Mouse (Mus musculus) MEL (cell line): Measurements from ENCODE around the gene Kcnj1.

Experiments
- CTCF ChIP-seq, 3 experiments: IDR thresholded peaks in 2 of 3; conservative IDR thresholded peaks in 1 of 3; 2 replicates each; pipeline ENCODE4 v1.5.1; 2011 to 2012; ENCODE audit warnings: low read length in 3 of 3, low read depth in 2 of 3, mild to moderate bottlenecking in 2 of 3, improper control_type of control experiment in 1 of 3, inconsistent platforms in 1 of 3, mixed read lengths in 1 of 3, moderate library complexity in 1 of 3; ENCODE audit not compliant: control insufficient read depth in 1 of 3, insufficient read depth in 1 of 3, poor library complexity in 1 of 3, severe bottlenecking in 1 of 3
- ETS1 ChIP-seq: IDR thresholded peaks from 2 replicates; pipeline ENCODE4 v1.6.1; 2012; ENCODE audit warnings: low read depth, mild to moderate bottlenecking, inconsistent platforms, low read length, improper control_type of control experiment, moderate library complexity
- MAX ChIP-seq: IDR thresholded peaks from 2 replicates; pipeline ENCODE4 v1.6.1; 2011; ENCODE audit warnings: low read length, improper control_type of control experiment
- POLR2A ChIP-seq, 2 experiments: IDR thresholded peaks; 2 replicates each; pipeline ENCODE4 v1.6.1; 2011 to 2012; ENCODE audit warnings: low read length in 2 of 2, mild to moderate bottlenecking in 2 of 2, control low read depth in 1 of 2, improper control_type of control experiment in 1 of 2, low read depth in 1 of 2, moderate library complexity in 1 of 2; ENCODE audit not compliant: control insufficient read depth in 1 of 2, insufficient read depth in 1 of 2, poor library complexity in 1 of 2
- RCOR1 ChIP-seq: IDR thresholded peaks from 2 replicates; pipeline ENCODE4 v1.6.1; 2012; ENCODE audit warnings: low read depth, mild to moderate bottlenecking, inconsistent platforms, low read length, improper control_type of control experiment
- TAL1 ChIP-seq: IDR thresholded peaks from 2 replicates; pipeline ENCODE4 v1.6.1; 2012; ENCODE audit warnings: mild to moderate bottlenecking, inconsistent platforms, low read length, moderate library complexity, mixed read lengths

- no peak for TF ChIP-seq CTCF (IDR thresholded peaks at IDR 0.05 in 2 of 3, conservative IDR thresholded peaks at IDR 0.05 in 1 of 3; ENCODE audit: control insufficient read depth in 1 of 3, insufficient read depth in 1 of 3, low read depth in 2 of 3, low read length in 3 of 3, poor library complexity in 1 of 3, severe bottlenecking in 1 of 3)
- no peak for TF ChIP-seq RCOR1
- no peak for TF ChIP-seq ETS1
- no peak for TF ChIP-seq MAX
- TF ChIP-seq POLR2A (IDR thresholded peaks at IDR 0.05; ENCODE audit: control insufficient read depth in 1 of 2, insufficient read depth in 1 of 2, low read depth in 1 of 2, low read length in 2 of 2, poor library complexity in 1 of 2) = no peak
- TF ChIP-seq TAL1 = no peak
Observed at GRCm38 (mm10) chr9:32400212-32400611, 27.9 kb downstream of the Kcnj1 start.
